Mouse (Mus musculus): Measurements from ENCODE around the gene Ndufaf8. TPM values are rescaled to one million over a fixed set of nuclear protein-coding genes. Genes with fewer than 3 reads are reported as not detected.

The Ndufaf8 gene
- polyA plus RNA-seq, 1 experiment, result 56.7 TPM

DNA sequence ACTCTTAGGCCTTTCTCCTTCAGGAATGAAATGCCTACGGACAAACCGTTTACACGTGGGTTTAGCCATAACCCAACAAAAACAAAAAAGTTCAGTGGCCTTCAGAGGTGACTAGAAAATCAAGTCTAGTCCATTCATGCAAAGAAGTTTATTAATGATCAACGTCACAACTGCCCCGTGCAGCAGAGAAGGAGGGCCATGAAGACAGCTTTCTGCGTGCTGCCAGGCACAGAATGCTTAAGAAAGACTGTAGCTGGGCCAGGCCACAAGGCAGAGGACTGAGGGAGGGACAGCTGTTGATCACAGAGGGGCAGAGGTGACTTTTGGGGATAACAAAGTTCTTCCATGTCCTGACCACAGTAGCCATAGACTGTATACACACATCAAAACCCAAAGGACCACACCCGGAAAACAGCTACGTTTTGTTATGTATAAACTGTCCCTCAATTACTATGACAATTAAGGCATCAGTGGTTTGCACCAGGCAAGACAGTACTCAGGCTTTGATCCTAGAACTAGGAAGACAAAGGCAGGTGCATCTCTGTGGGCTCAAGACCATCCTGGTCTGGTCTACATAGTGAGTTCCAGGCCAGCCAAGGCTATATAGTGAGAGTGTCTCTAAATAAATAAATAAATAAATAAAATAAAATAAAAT is 49.6 kb downstream of the Ndufaf8 start:
- no peaks in the 10 kb centered on the region for H3K27me3 ChIP-seq (ENCODE audit: control insufficient read depth, insufficient read depth, insufficient read length)
- no peak overlapping the region for H3K4me2 ChIP-seq (ENCODE audit: low read depth)
- TF ChIP-seq MYOD1 (IDR thresholded peaks at IDR 0.05; ENCODE audit: control insufficient read depth in 1 of 3, insufficient read length in 2 of 3, low read depth in 2 of 3) (no peak), SRF (IDR thresholded peaks at IDR 0.05; ENCODE audit: control insufficient read depth, insufficient read length, low read depth) (no peak), TCF3 (IDR thresholded peaks at IDR 0.05; ENCODE audit: insufficient read length, low read depth) (no peak), USF1 (IDR thresholded peaks at IDR 0.05; ENCODE audit: low read depth) (no peak), MYOG (IDR thresholded peaks at IDR 0.05; ENCODE audit: control insufficient read depth in 1 of 3, insufficient read depth in 1 of 3, insufficient read length in 2 of 3, low read depth in 2 of 3) (no peak)
- no peak overlapping the region for H3ac ChIP-seq (ENCODE audit: control insufficient read depth, insufficient read length)
- H3K36me3 ChIP-seq (ENCODE audit: control insufficient read depth, insufficient read depth), result no peaks in the 10 kb centered on the region
- H3K79me2 ChIP-seq (ENCODE audit: control insufficient read depth, insufficient read depth), result peaks cover 49% of the 10 kb centered on the region
- H3K4me3 ChIP-seq, result no peak overlapping the region

DNA sequence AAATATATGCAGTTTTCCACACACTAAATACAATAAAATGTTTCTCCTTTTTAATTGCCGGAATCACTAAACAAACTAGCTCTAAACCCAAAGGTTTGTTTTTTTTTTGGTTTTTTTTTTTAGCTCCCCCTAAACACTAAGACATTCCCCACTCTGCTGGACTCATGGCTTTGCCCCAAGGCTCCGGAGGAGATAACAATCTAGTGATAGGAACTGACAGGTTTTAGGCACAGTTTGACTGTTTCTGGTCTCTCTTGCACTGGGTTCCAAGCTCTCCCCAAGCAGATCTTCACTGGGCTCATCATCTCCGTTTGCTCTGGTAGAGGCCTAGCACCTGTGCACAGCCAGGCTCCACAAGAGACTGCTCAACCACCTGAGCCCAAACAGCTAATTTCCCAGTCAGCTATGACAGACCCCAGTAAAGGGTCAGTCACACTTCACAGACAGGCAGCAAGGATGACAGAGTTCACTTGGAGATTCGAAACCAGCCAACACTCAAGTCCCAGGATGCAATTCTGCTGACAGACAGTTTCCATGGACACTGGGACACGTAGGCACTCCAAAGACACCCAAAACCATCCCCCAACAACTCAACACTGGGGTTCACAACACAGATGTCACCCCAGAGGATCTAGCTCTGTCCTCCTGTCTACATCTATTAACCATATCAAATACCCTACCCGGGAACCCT is 50.9 kb downstream of the Ndufaf8 start:
- H3K79me2 ChIP-seq (ENCODE audit: control insufficient read depth, insufficient read depth), result peaks cover 41% of the 10 kb centered on the region
- peak overlapping the region; percentile 85 for H3K4me2 ChIP-seq (ENCODE audit: low read depth)
- no peaks in the 10 kb centered on the region for H3K27me3 ChIP-seq (ENCODE audit: control insufficient read depth, insufficient read depth, insufficient read length)
- H3K36me3 ChIP-seq (ENCODE audit: control insufficient read depth, insufficient read depth), result no peaks in the 10 kb centered on the region
- no peak overlapping the region for H3ac ChIP-seq (ENCODE audit: control insufficient read depth, insufficient read length)
- H3K4me3 ChIP-seq, result peak overlapping the region; percentile 74
- TF ChIP-seq USF1 (IDR thresholded peaks at IDR 0.05; ENCODE audit: low read depth) (no peak), CEBPB (IDR thresholded peaks at IDR 0.05; ENCODE audit: insufficient read depth, poor library complexity, severe bottlenecking) (no peak), MAX (IDR thresholded peaks at IDR 0.05; ENCODE audit: low read depth) (no peak), TCF3 (IDR thresholded peaks at IDR 0.05; ENCODE audit: insufficient read length, low read depth) (no peak), REST (IDR thresholded peaks at IDR 0.05; ENCODE audit: insufficient read depth, insufficient read length) (no peak), SRF (IDR thresholded peaks at IDR 0.05; ENCODE audit: control insufficient read depth, insufficient read length, low read depth) (no peak), MYOG (IDR thresholded peaks at IDR 0.05; ENCODE audit: control insufficient read depth in 1 of 3, insufficient read depth in 1 of 3, insufficient read length in 2 of 3, low read depth in 2 of 3) (no peak), MYOD1 (IDR thresholded peaks at IDR 0.05; ENCODE audit: control insufficient read depth in 1 of 3, insufficient read length in 2 of 3, low read depth in 2 of 3) (no peak), POLR2AphosphoS2 (IDR thresholded peaks at IDR 0.05; ENCODE audit: insufficient read length, low read depth) (no peak), TCF12 (IDR thresholded peaks at IDR 0.05; ENCODE audit: insufficient read depth, poor library complexity, severe bottlenecking) (no peak), POLR2A (IDR thresholded peaks at IDR 0.05; ENCODE audit: insufficient read length, low read depth) (no peak), E2F4 (IDR thresholded peaks at IDR 0.05; ENCODE audit: insufficient read depth) (no peak)

Other genes starting within 250 kb of the Ndufaf8 start
- gene Chmp6, start 185.5 kb upstream of the Ndufaf8 start, polyA plus RNA-seq (2012; fragmentation: generic; extraction: Trizol), result 60.5 TPM
- gene Baiap2, start 156.2 kb upstream of the Ndufaf8 start, polyA plus RNA-seq (2012; fragmentation: generic; extraction: Trizol), result 23.0 TPM
- 0.26 TPM for gene Aatk, start 51.8 kb upstream of the Ndufaf8 start, polyA plus RNA-seq (2012; fragmentation: generic; extraction: Trizol)
- 12.2 TPM for gene Cep131, start 12.1 kb upstream of the Ndufaf8 start, polyA plus RNA-seq (2012; fragmentation: generic; extraction: Trizol)
- gene Tepsin, start 197 bp upstream of the Ndufaf8 start, polyA plus RNA-seq (2012; fragmentation: generic; extraction: Trizol), result 10.3 TPM
- gene Slc38a10, start 52.4 kb downstream of the Ndufaf8 start, polyA plus RNA-seq (2012; fragmentation: generic; extraction: Trizol), result 97.9 TPM
- gene Bahcc1, start 134.0 kb downstream of the Ndufaf8 start, polyA plus RNA-seq (2012; fragmentation: generic; extraction: Trizol), result 6.3 TPM
- gene Actg1, start 249.6 kb downstream of the Ndufaf8 start, polyA plus RNA-seq (2012; fragmentation: generic; extraction: Trizol), result 2,358 TPM